Mouse (Mus musculus): ENCODE results near the gene Ifitm5.

GRCm38 (mm10) chr7:140919911-140920310 lies 30.2 kb downstream of the Ifitm5 start:
- no peak for TF ChIP-seq POLR2A (IDR thresholded peaks at IDR 0.05; ENCODE audit: borderline replicate concordance, low read depth, low read length)
- no peak for TF ChIP-seq CTCF (IDR thresholded peaks at IDR 0.05; ENCODE audit: low read depth, low read length)

Data from bone marrow macrophage, adult 2 months (primary cell).